Mouse (Mus musculus): ENCODE results near the gene Cxcr5. TPM values are rescaled to one million over a fixed set of nuclear protein-coding genes. Genes with fewer than 3 reads are reported as not detected.

Cxcr5 gene
- polyA plus RNA-seq, 1 experiment: not detected

DNA sequence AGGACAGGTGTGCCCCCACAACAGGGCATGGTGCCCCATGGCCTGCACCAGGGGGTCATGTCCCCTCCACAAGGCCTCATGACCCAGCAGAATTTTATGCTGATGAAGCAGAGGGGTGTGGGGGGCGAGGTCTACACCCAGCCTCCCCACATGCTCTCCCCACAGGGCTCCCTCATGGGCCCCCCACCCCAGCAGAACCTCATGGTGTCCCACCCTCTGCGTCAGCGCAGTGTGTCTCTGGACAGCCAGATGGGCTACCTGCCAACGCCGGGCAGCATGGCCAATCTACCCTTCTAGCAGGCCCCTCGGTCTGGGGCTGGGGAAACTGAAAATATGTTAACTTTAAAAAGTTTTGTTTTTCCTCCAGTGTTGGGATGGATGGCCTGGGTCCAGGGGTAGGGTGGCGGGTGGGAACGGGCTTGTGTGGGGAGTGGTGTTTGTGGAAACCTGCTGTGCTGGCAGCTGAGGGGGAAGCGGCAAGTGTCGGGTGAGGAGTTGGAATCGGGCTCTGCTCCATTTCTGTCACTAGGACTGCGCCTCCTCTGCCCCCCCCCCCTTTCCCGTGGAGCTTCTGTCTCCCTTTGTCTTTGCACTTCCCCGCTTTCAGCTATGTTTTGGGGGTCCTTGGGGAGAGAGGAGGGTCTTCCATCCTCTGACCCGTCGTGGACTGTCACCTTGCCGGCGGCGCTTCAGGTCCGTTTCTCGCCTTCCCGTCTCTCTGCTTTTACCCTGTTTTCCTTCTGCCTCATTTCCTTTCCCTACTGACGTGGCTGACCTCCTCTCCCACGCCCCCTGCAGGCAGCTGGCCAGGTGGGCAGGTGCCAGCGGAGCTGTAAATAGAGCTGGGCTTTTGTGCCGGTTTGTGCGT is 52.0 kb downstream of the Cxcr5 start:
- Histone ChIP-seq H3K27ac (ENCODE audit: insufficient read depth, low read length) (no peak overlapping the region), H3K9me3 (replicated peaks; ENCODE audit: control insufficient read depth, insufficient read depth, low read length, poor library complexity, severe bottlenecking) (no peaks in the 10 kb centered on the region), H3K36me3 (ENCODE audit: control insufficient read depth, insufficient read depth, low read length, poor library complexity, severe bottlenecking) (no peaks in the 10 kb centered on the region), H3K4me3 (ENCODE audit: low read depth, low read length) (peak overlapping the region; percentile 35), H3K4me1 (ENCODE audit: control insufficient read depth, insufficient read depth, low read length) (no peaks in the 10 kb centered on the region), H3K27me3 (ENCODE audit: control insufficient read depth, insufficient read depth, low read length, poor library complexity, severe bottlenecking) (no peaks in the 10 kb centered on the region), H3K9ac (ENCODE audit: low read depth, poor library complexity, severe bottlenecking) (peak overlapping the region; percentile 56)
- TF ChIP-seq POLR2A (IDR thresholded peaks at IDR 0.05; ENCODE audit: insufficient read depth, low read length) (no peak), EP300 (IDR thresholded peaks at IDR 0.05; ENCODE audit: insufficient read depth, low read depth, low read length) (0 out of 2 replicates have a peak, but pooled peaks have one; percentile 38), CTCF (IDR thresholded peaks at IDR 0.05; ENCODE audit: low read depth, low read length) (peak; percentile 92)

DNA sequence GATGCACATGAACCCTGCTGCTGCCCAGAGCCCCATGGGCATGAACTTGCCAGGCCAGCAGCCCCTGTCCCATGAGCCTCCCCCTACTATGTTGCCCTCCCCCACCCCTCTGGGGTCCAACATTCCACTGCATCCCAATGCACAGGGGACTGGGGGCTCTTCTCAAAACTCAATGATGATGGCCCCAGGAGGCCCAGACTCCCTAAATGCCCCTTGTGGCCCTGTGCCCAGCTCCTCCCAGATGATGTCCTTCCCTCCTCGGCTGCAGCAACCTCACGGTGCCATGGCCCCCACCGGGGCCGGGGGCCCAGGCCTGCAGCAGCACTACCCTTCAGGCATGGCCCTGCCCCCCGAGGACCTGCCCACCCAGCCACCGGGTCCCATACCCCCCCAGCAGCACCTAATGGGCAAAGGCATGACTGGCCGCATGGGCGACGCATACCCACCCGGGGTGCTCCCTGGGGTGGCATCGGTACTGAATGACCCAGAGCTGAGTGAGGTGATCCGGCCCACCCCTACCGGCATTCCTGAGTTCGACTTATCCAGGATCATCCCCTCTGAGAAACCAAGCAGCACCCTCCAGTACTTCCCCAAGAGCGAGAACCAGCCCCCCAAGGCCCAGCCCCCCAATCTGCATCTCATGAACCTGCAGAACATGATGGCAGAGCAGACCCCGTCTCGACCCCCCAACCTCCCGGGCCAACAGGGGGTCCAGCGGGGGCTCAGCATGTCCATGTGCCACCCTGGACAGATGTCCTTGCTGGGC is 52.8 kb downstream of the Cxcr5 start:
- no peak overlapping the region for H3K27ac ChIP-seq (ENCODE audit: insufficient read depth, low read length)
- no peaks in the 10 kb centered on the region for H3K9me3 ChIP-seq (replicated peaks; ENCODE audit: control insufficient read depth, insufficient read depth, low read length, poor library complexity, severe bottlenecking)
- H3K4me1 ChIP-seq (ENCODE audit: control insufficient read depth, insufficient read depth, low read length): no peaks in the 10 kb centered on the region
- no peaks in the 10 kb centered on the region for H3K27me3 ChIP-seq (ENCODE audit: control insufficient read depth, insufficient read depth, low read length, poor library complexity, severe bottlenecking)
- H3K9ac ChIP-seq (ENCODE audit: low read depth, poor library complexity, severe bottlenecking): no peak overlapping the region
- H3K4me3 ChIP-seq (ENCODE audit: low read depth, low read length): no peak overlapping the region
- TF ChIP-seq EP300 (IDR thresholded peaks at IDR 0.05; ENCODE audit: insufficient read depth, low read depth, low read length): no peak
- TF ChIP-seq CTCF (IDR thresholded peaks at IDR 0.05; ENCODE audit: low read depth, low read length): no peak
- no peak for TF ChIP-seq POLR2A (IDR thresholded peaks at IDR 0.05; ENCODE audit: insufficient read depth, low read length)
- H3K36me3 ChIP-seq (ENCODE audit: control insufficient read depth, insufficient read depth, low read length, poor library complexity, severe bottlenecking): no peaks in the 10 kb centered on the region

DNA sequence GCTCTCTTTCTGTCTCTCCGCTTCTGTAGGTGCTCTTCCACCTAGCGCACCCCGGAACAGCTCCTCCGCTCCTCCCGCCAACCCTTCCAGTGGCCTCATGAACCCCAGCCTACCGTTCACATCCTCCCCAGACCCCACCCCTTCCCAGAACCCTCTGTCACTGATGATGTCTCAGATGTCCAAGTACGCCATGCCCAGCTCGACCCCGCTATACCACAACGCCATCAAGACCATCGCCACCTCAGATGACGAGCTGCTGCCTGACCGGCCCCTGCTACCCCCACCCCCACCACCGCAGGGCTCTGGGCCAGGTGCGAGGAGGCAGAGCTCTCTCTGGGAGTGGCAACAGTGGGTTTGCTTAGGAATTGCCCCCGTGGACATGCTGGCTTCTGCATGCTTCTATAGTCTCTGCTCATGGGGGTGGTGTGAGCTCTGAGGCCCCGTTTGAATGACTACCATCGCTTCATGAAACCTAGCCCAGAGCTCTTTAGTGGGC is 53.5 kb downstream of the Cxcr5 start:
- H3K4me1 ChIP-seq (ENCODE audit: control insufficient read depth, insufficient read depth, low read length): no peaks in the 10 kb centered on the region
- TF ChIP-seq EP300 (IDR thresholded peaks at IDR 0.05; ENCODE audit: insufficient read depth, low read depth, low read length) (no peak), CTCF (IDR thresholded peaks at IDR 0.05; ENCODE audit: low read depth, low read length) (no peak), POLR2A (IDR thresholded peaks at IDR 0.05; ENCODE audit: insufficient read depth, low read length) (no peak)
- no peak overlapping the region for H3K27ac ChIP-seq (ENCODE audit: insufficient read depth, low read length)
- no peak overlapping the region for H3K9ac ChIP-seq (ENCODE audit: low read depth, poor library complexity, severe bottlenecking)
- H3K9me3 ChIP-seq (replicated peaks; ENCODE audit: control insufficient read depth, insufficient read depth, low read length, poor library complexity, severe bottlenecking): no peaks in the 10 kb centered on the region
- no peaks in the 10 kb centered on the region for H3K27me3 ChIP-seq (ENCODE audit: control insufficient read depth, insufficient read depth, low read length, poor library complexity, severe bottlenecking)
- no peak overlapping the region for H3K4me3 ChIP-seq (ENCODE audit: low read depth, low read length)
- H3K36me3 ChIP-seq (ENCODE audit: control insufficient read depth, insufficient read depth, low read length, poor library complexity, severe bottlenecking): no peaks in the 10 kb centered on the region

DNA sequence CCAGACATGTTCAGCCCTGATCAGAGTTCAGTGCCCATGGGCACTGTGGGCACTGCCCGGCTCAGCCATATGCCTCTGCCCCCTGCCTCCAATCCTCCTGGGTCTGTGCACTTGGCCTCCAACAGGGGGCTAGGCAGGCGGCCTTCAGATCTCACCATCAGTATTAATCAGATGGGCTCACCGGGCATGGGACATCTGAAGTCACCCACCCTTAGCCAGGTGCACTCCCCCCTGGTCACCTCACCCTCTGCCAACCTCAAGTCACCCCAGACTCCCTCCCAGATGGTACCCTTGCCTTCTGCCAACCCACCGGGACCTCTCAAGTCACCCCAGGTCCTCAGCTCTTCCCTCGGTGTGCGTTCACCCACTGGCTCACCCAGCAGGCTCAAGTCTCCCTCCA is 54.3 kb downstream of the Cxcr5 start:
- no peak for TF ChIP-seq CTCF (IDR thresholded peaks at IDR 0.05; ENCODE audit: low read depth, low read length)
- TF ChIP-seq EP300 (IDR thresholded peaks at IDR 0.05; ENCODE audit: insufficient read depth, low read depth, low read length): no peak
- TF ChIP-seq POLR2A (IDR thresholded peaks at IDR 0.05; ENCODE audit: insufficient read depth, low read length): no peak
- no peaks in the 10 kb centered on the region for H3K36me3 ChIP-seq (ENCODE audit: control insufficient read depth, insufficient read depth, low read length, poor library complexity, severe bottlenecking)
- no peak overlapping the region for H3K27ac ChIP-seq (ENCODE audit: insufficient read depth, low read length)
- H3K9ac ChIP-seq (ENCODE audit: low read depth, poor library complexity, severe bottlenecking): no peak overlapping the region
- H3K27me3 ChIP-seq (ENCODE audit: control insufficient read depth, insufficient read depth, low read length, poor library complexity, severe bottlenecking): no peaks in the 10 kb centered on the region
- H3K4me1 ChIP-seq (ENCODE audit: control insufficient read depth, insufficient read depth, low read length): no peaks in the 10 kb centered on the region
- no peak overlapping the region for H3K4me3 ChIP-seq (ENCODE audit: low read depth, low read length)
- H3K9me3 ChIP-seq (replicated peaks; ENCODE audit: control insufficient read depth, insufficient read depth, low read length, poor library complexity, severe bottlenecking): no peaks in the 10 kb centered on the region

DNA sequence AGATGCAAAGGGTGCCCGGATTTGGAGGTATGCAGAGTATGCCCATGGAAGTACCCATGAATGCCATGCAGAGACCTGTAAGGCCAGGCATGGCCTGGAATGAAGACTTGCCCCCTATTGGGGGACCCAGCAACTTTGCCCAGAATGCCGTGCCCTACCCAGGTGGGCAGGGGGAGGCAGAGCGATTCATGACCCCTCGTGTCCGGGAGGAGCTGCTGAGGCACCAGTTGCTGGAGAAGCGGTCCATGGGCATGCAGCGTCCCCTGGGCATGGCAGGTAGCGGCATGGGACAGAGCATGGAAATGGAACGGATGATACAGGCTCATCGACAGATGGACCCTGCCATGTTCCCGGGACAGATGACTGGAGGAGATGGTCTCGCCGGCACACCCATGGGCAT is 55.1 kb downstream of the Cxcr5 start:
- H3K9ac ChIP-seq (ENCODE audit: low read depth, poor library complexity, severe bottlenecking): no peak overlapping the region
- no peaks in the 10 kb centered on the region for H3K27me3 ChIP-seq (ENCODE audit: control insufficient read depth, insufficient read depth, low read length, poor library complexity, severe bottlenecking)
- no peaks in the 10 kb centered on the region for H3K36me3 ChIP-seq (ENCODE audit: control insufficient read depth, insufficient read depth, low read length, poor library complexity, severe bottlenecking)
- H3K9me3 ChIP-seq (replicated peaks; ENCODE audit: control insufficient read depth, insufficient read depth, low read length, poor library complexity, severe bottlenecking): no peaks in the 10 kb centered on the region
- H3K4me1 ChIP-seq (ENCODE audit: control insufficient read depth, insufficient read depth, low read length): peaks cover 2% of the 10 kb centered on the region
- no peak overlapping the region for H3K27ac ChIP-seq (ENCODE audit: insufficient read depth, low read length)
- no peak for TF ChIP-seq EP300 (IDR thresholded peaks at IDR 0.05; ENCODE audit: insufficient read depth, low read depth, low read length)
- TF ChIP-seq POLR2A (IDR thresholded peaks at IDR 0.05; ENCODE audit: insufficient read depth, low read length): no peak
- no peak for TF ChIP-seq CTCF (IDR thresholded peaks at IDR 0.05; ENCODE audit: low read depth, low read length)
- no peak overlapping the region for H3K4me3 ChIP-seq (ENCODE audit: low read depth, low read length)
